Mouse (Mus musculus) gastrocnemius, adult 8-10 months (tissue): ENCODE measurements around the gene Chpf2. TPM values are rescaled to one million over a fixed set of nuclear protein-coding genes. Genes with fewer than 3 reads are reported as not detected.
"Not testable (repeated sequence)": the region's sequence is repeated elsewhere in the genome, so short reads cannot be mapped to it uniquely, and the experiment has no call there.

Experiments
- DNase-seq, 2 experiments: peaks; one replicate each; pipeline ENCODE4 v3.0.0; 2022; ENCODE audit warnings: low spot score in 2 of 2
- total RNA-seq, 4 experiments: library from RNA; stranded (reverse); gene quantifications; 2 replicates each; pipeline ENCODE4 v1.2.4; 2022

Chpf2 gene
- 10 to 100 TPM in 3 of 4 experiments, 1 to 10 TPM in 1; 8.5 to 14.5 (median 12.4) TPM for total RNA-seq

DNA sequence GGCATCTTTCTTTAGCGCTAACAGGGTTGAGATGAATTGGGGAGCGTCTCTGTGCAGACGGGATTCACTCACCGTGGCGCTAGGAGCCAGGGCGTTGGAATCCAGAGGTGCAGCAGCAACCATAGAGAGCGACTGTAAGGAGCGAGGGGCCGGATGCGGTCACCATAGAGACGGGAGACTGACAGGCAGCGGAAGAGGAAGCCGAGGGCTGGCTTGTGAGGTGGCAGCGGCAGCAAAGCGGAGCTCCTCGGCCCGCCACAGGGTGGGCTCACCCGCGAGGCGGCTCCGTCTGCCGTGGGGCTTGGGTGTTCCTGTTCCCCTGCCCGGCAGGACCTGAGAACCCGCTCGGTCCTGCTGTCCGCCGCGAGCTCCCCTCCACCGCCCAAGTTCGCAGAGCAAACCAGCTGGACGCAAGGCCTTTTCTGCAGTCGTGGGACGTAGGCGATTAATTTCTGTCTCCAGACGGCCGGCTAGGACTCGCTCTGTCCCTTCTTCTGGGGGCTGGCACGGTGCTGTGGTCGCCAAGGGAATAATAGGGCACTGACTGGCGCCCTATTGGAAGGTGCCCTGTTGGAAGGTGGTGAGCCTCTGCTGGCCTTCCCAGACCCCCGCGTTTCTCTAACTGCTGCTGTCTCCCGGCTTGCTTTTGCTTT lies at the start of gene Chpf2:
TSS of gene Chpf2 (plus strand) at position 195 of the 653 bp plus-strand sequence.
- DNase-seq: peak in 1 of 2 experiments; percentile 66

DNA sequence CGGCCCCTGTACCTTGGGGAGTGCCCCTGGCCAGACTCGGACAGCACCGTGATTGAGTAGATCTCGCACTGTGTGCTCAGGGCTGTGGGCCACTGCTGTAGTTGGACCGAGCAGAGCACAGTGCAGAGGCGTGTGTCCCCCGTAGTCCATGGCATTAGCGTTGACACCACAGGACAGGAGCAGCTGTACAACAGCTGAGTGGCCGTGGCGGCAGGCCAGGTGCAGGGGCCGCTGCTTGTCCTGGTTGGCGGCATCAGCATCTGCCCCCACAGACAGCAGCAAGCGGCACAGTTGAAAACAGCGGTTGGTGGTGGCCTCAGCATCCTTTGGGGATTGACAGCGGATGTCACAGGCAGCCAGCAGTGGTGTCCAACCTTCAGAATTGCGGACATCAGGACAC lies 48.9 kb upstream of the Chpf2 start:
- peak; percentile 51 to 63 for DNase-seq

DNA sequence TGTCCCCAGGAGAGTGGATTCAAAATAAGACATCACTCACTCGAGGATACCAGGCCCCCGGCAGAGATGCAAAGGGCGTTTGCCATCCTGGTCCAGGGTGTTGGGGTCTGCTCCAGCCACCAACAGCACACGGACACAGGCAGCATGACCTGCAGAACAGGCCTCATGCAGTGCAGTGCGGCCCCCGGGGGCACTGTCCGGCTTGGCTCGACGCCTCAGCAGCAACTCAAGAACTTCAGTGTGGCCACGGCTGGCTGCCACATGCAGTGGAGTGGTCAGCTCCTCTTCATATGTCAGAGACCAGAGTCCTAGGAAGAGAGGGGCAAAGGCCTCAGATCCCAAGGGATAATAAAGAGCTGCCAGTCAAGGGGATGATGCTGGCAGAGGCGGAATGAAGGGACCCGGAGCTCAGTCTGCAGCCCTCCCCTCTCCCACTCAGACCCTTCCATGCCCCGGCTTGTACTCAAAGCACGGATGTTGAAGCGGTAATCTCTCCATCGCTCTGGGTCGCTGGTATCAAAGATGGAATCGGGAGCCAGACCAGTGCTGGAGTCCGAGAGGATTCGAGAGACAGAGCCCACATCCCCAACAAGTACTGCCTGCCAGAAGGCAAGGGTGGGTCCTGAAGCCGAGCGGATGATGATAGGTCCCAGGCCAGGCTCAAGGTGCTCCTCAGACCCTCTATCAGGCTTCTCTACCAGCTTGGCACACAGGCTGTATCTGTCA lies 46.8 kb upstream of the Chpf2 start:
- DNase-seq: peak; percentile 13 to 35

DNA sequence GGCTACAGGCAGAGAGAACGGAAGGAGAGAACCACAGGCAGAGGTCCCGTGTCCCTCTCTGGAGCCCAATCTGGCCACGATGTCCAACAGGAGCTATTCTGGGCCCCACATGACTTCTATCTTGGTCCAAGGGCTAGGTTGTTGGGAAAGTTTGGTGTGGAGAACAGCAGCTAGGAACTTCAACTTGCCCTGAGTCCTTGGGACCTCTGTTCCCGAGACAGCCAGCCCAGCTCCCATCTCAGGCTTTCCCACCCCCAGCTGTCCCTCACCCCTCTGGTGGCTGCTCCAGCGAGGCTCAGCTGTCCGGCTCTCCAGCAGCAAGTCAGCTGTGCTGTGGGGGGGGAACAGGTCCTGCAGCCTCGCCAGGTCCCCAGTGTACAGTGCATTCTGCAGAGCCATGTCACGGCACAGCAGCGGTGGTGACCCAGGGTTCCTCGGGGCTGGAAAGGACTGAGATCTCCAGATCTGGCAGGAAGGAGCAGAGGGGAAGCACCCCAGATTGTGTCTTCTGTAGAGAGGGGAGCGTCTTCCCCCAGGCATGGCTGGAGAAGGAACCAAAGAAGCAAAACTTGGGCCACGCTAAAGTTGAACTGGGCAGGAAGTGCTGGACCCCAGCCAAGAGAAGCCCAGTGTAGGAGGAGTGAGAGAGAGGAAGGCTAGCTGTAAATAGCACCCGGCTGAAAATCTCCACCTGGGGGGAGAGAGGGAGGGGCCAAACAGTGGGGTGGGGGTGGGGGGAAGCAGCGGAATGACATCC lies 46.0 kb upstream of the Chpf2 start, which contains the start of gene Asb10:
TSS of gene Asb10 (minus strand) at position 592 of the 757 bp plus-strand sequence.
- peak; percentile 74 to 83 for DNase-seq

DNA sequence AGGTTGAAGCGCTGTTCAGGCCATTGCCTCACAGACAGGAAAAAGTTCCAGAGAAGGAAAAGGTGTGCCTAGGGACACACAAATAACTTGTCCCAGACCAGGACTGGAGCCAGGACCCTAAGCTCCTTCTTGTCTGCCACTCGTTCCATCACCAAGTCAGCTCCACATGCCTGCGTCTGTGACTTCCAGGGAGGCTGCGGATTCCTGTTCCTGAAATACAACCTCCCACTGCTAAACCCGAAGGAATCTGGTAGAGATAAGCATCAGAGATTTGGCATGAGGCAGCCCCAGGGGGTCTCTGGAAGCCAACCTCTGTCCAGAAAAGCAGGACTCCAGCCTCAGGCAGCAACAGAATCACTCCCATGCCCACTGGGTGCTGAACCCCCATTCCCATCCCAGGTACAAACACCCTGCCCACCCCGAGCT lies 45.4 kb upstream of the Chpf2 start:
- DNase-seq: no peak

DNA sequence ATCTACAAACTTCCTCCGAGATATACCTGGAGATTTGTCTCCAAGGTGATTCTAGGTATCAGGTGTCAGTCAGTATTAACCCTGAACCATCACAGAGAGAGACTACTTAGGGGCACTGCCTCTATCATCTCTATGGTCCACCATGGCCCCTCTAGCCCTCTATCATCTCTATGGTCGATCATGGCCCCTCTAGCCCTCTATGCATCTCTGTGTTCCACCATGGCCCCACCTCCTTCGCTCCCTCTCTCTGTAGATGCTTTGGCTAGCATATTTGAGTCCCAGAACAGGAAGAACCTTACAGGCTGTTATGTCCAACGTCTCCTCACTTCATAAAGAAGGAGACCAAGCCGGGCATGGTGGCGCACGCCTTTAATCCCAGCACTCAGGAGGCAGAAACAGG lies 43.9 kb upstream of the Chpf2 start:
- no peak for DNase-seq

DNA sequence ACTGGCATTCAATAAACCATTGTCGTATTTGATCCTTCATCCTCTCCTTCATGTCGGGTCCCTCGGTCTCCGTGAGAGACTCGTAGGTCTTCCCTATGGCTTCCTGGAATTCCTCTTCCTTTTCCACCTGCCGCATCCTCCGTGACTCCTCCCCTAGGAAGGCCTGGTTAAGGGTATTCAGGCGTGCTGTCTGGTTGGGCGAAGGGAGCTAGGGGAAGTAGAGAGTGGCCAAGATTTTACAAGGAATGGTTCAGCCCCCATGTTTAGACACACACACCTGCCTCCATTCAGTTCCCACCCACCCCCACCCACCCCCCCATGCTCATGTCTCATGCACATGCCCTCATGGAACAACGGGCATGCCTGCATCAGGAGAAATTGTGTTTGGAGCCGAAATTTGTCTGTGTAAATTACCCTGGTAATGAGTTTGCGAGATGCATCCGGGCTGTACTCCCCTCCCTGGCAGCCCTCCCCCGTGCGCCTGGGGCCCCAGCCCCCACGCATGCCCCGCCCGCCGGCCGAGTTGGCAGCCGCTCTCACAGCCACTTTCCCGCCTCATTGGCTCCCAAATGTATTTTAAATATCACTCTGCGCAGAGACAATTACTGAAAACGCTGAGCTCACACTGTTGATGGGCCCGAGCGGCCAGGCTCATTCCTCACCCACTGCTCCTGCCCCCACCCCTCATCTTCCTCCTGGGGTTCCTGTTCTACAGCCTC lies 35.8 kb upstream of the Chpf2 start:
- DNase-seq: no peak

DNA sequence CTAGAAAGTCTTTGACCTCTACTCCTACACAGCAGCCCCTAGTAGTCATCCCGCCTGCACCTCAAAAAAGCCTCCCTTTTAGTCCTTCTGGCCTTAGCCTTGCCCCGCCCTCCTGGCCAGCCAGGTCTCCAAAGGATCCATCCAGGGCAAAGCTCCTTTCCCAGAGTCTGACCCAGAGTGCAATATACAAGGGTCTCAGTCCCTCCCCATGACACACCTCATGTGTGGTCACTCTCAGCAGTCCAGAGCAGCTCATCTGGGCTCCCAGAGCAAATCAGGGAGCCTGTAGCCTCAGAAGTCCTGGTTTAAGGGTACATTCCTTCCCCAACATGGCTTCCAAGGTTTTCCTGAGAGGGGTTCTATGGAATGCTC lies 35.2 kb upstream of the Chpf2 start:
- DNase-seq: no peak

DNA sequence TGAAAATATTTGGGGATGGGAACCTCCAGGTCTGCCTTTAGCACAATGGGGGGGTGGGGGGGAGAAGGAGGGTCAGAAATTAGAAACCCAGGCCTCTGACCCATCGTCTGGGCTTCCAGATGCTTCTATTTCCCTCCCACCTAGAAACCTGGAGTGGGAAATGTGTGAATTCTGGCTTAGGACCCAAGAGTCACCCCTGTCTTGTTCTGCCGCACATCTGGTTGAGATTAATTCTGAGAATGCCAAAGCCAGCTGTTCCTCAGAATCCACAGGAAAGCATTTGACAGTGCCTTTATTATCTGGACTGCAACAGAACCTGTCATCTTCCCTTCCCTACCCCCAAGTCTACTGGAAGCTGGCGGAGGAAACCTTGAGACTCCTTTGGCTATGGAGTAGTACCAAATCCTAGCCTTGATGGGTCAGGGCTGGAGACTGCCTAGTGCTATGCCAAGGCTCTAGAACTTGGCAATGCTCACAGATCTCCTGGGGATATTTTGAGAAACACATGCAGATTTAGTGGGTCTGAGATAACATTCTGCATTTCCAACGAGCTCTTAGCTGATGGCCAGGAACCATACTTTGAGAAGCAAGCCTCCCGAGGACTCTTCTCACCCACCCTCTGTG lies 32.8 kb upstream of the Chpf2 start:
- no peak for DNase-seq

DNA sequence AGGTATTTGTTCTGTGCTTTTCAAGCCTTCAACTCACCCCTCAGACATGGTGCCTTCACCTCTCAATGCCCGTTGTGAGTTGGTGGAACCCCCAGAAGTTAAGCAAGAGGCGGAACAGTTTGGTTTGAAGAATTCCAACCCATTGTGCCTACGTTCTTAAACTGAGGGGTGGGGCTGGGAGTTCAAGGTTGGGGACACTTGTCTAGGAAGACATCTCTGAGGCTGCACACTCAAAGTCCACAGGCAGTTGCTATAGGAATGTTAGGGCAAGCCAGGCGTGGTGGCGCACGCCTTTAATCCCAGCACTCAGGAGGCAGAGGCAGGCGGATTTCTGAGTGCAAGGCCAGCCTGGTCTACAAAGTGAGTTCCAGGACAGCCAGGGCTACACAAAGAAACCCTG lies 31.2 kb upstream of the Chpf2 start:
- DNase-seq: not testable (repeated sequence)

DNA sequence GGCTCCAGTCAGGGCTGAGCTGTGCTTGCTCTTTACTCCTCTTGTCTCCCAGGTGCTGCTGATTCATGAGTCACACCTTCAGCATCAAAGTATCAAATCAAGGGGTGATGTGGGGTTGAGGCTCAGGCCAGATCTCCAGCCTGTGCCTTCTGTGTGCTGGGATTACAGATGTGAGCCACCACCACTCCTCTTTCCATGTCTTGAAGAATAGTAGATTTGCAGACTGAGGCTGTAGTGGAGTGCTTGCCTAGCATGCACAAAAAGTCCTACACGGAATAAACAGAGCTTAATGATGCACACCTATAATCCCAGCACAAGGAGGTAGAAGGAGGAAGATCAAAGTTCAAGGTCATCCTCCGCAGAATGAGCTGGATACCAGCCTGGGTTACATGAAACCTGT lies 29.8 kb upstream of the Chpf2 start, which contains the start of gene 4931409K22Rik:
TSS of gene 4931409K22Rik (minus strand) at position 101 of the 400 bp plus-strand sequence.
- DNase-seq: no peak

DNA sequence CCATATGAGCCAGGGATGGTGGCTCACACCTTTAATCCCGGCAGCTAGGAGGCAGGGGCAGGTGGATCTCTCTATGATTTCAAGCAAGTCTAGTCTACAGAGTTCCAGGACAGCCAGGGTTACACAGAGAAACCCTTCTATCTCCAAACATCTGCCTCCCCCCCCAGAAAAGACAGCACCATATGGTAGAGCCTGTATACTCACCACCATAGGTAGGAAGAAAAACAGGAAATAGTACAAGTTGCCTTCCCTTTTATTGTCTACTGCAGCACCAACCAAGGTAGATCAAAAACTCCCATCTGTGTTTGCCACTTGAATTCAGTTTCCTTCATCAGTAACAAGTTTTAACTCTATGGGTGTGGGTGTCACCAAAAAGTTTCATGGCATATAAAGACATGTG lies 10.6 kb upstream of the Chpf2 start:
- DNase-seq: no peak

DNA sequence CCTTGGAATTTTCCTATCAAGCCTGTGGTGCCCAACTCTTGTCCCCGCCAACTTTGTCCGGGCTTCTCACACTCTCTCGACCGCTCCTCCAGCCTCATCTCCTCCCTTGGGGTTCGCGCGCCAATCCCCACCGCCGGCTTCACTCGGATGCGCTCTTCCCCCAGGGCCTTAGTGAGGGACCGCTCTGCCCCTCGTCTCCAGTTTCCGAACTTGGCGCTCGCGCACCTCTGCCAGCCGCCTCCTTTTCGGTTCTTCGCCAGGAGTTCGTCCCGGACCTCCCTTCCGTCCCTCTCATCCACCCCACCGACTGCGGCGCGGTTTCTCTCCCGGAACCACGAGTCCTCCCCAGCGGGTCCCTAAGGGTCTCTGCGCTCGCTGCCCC lies 9.7 kb upstream of the Chpf2 start:
- DNase-seq: no peak

DNA sequence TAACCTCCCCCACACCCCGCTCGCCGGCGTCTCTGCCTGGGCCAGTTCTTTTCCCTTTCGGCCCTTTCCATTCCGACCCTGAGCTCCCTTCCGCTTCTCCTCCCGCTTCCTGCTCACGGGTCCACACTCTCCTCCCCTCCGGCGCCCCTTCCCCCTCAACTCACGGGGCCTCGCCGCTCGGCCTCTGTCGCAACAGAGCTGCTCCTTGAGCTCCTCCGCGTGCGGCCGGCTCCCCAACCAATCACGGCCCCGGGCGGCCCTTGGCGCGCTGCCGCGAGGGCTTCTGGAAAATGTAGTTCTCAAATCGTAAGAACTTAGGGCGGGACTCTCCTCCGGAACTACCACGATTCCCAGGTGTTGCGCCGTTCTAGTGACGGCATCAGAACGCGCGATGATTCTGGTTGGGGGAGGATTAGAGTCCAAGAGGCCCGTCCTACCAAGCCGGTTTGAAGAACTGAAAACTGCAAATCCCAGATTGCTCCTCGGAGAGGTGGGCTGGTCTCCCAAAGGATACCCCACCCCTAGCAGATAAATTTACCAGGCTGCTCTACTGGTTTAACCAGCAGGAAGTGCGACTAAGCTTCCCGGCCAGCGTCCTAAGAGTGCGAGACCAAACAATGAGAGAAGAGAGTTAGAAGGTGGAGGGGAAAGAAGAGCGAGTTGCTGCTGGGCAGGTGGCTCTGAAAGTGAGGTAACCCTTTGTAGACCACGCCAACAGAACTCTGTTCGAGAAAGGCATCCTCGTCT lies 9.2 kb upstream of the Chpf2 start, which contains the start of gene Abcf2:
TSS of gene Abcf2 (minus strand) at position 285 of the 747 bp plus-strand sequence.
- DNase-seq: peak; percentile 99 to 100

DNA sequence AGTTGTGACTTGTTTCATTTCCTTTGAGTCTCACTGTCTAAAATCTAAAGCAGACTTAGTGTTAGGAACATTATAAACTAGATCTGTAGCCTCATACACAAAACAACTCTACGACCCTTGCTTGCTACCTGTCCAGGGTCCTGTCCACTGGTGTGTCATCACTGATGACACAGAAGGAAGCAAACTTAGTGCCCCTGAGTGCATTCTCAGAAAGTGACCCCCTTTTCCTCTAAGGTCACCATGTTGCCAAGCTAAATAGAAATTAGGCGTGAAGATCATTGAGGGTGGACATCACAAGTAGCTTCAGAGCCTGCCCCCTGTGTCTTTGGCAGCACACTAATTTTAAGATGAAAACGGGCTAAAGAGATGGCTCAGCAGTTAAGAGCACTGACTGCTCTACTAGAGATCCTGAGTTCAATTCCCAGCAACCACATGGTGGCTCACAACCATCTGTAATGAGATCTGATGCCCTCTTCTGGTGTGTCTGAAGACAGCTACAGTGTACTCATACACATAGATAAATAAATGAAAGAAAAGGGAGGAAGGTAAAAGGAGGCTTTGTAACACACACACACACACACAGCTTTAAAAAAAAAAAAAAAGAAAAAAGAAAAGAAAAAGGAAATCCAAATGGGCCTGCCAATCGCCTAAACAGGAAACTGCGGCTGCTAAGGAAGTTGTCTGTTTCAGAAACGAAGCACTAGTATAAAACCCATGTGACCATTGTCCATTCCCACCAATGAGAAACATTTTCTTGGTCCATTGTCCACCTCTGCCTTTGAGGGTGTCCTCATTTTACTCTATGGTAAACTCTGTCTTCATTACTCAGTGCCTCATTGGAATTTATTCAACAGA lies 8.2 kb upstream of the Chpf2 start:
- DNase-seq: no peak

DNA sequence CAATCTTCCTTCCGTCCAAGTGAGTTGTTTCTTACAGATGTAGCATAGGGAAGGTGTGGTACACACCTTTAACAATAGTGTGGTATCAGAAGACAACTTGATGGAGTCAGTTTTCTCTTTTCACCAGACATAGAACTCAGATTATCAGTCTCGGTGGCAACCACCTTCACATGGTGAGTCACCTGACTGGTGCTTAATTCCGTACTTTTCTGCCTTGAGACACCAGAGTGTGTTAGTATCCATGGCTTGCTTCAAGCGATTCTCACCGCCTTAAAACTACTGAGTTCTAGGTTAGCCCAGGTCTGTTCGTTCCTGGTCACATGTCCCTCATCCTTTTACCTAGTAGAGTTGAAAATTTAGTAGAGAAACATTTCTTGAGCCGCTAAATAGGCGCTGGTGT lies 435 bp upstream of the Chpf2 start:
- no peak for DNase-seq

DNA sequence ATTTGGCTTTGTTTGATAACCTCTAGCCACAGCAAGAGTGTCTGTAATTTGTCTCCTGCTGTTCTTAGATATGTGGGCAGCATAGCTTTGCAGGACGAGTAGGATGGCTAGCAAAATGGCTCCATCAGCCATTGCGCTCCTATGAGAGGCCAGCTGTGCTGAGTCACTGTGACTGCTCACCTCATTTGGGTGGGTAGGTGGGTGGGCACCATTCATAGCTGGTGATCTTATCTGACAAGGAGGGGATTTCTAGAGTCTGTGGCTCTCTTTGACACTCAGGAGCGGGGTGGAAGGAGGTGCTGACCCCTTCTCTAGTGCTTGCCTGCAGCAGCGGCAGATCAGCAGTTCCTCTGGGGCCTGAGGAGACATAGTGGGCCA lies 648 bp downstream of the Chpf2 start:
- no peak for DNase-seq

DNA sequence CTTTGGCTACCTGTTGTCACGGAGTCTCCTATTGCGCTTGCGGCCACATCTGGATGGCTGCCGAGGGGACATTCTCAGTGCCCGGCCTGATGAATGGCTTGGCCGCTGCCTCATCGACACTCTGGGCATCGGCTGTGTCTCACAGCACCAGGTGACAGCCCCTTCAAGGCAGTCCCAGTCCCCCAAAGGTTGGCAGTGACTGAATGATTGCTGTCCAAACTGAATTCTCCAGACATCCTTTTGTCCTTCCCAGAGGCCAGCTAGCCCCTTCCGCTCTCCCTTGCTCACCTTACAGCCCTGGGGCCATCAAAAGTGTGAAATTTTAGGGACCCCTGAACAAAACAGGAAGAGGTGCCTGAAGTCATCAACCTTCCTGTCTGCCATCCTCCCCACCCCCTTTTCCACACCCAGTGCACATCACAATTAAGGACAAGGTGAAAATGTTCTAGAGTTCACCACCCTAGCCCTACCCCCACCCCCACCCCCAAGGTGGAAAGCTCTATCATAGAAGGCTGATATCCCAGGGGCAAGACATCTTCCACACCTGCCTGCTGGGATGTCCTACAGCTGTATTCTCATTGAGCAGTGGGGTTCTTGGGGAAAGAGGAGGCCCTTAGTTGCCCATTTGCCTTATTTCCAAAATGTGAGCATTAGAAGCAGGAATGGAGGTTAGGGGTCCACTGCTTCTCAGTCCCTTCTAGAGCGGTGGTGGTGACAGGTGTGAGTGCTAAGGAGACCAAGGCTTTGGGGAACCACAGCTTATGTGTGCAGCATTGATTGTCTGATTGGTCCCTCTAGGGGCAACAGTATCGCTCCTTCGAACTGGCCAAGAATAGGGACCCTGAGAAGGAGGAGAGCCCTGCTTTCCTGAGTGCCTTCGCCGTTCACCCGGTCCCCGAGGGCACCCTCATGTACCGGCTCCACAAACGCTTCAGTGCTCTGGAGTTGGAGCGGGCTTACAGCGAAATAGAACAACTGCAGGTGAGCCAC lies 3.3 kb downstream of the Chpf2 start:
- DNase-seq: no peak
